Mouse (Mus musculus): ENCODE measurements at regions not wholly inside any gene's neighbourhood (a gene's known extent, or its start where the extent isn't known, plus 50 kb on each side); places are given as distances from the start of the nearest gene placed in this dataset.
"Not testable (repeated sequence)": the region's sequence is repeated elsewhere in the genome, so short reads cannot be mapped to it uniquely, and the experiment has no call there.

- no peak overlapping the region for H3K27ac ChIP-seq (ENCODE audit: control insufficient read depth, insufficient read depth, low read depth, low read length, poor library complexity)
- 54% methylated on average over 4 of the region's 4 CpGs for WGBS
- peak; percentile 28; the same call in 1 of the 2 replicates for TF ChIP-seq CTCF (IDR thresholded peaks at IDR 0.05; ENCODE audit: control insufficient read depth, insufficient read depth, low read length)
- TF ChIP-seq POLR2A (IDR thresholded peaks at IDR 0.05; ENCODE audit: borderline replicate concordance, control insufficient read depth, low read depth, low read length): no peak
- H3K4me1 ChIP-seq (ENCODE audit: control insufficient read depth, insufficient read depth, low read length): no peaks in the 10 kb centered on the region
- no peak overlapping the region for H3K4me3 ChIP-seq (replicated peaks; ENCODE audit: control insufficient read depth, low read depth, low read length)
Measured at GRCm38 (mm10) chr1:95397188-95397587, 83.8 kb downstream of the Fam174a start.

- WGBS: 38% methylated on average over 7 of the region's 7 CpGs
- Histone ChIP-seq H3K27ac (ENCODE audit: control insufficient read depth, insufficient read depth, low read depth, low read length, poor library complexity) (no peak overlapping the region), H3K4me1 (ENCODE audit: control insufficient read depth, insufficient read depth, low read length) (no peaks in the 10 kb centered on the region), H3K4me3 (replicated peaks; ENCODE audit: control insufficient read depth, low read depth, low read length) (no peak overlapping the region)
- TF ChIP-seq POLR2A (IDR thresholded peaks at IDR 0.05; ENCODE audit: borderline replicate concordance, control insufficient read depth, low read depth, low read length) (no peak), CTCF (IDR thresholded peaks at IDR 0.05; ENCODE audit: control insufficient read depth, insufficient read depth, low read length) (no peak)
Measured at GRCm38 (mm10) chr1:95399764-95400163, 86.3 kb downstream of the Fam174a start.

GRCm38 (mm10) chr1:95422253-95422652 is 108.8 kb downstream of the Fam174a start:
- H3K4me1 ChIP-seq (ENCODE audit: control insufficient read depth, insufficient read depth, low read length): no peaks in the 10 kb centered on the region
- H3K27ac ChIP-seq (ENCODE audit: control insufficient read depth, insufficient read depth, low read depth, low read length, poor library complexity): no peak overlapping the region
- 57% methylated on average over 1 of the region's 1 CpGs for WGBS
- no peak for TF ChIP-seq POLR2A (IDR thresholded peaks at IDR 0.05; ENCODE audit: borderline replicate concordance, control insufficient read depth, low read depth, low read length)
- TF ChIP-seq CTCF (IDR thresholded peaks at IDR 0.05; ENCODE audit: control insufficient read depth, insufficient read depth, low read length): no peak
- no peak overlapping the region for H3K4me3 ChIP-seq (replicated peaks; ENCODE audit: control insufficient read depth, low read depth, low read length)

- Histone ChIP-seq H3K4me1 (ENCODE audit: control insufficient read depth, insufficient read depth, low read length) (no peaks in the 10 kb centered on the region), H3K27ac (ENCODE audit: control insufficient read depth, insufficient read depth, low read depth, low read length, poor library complexity) (no peak overlapping the region), H3K4me3 (replicated peaks; ENCODE audit: control insufficient read depth, low read depth, low read length) (no peak overlapping the region)
- TF ChIP-seq CTCF (IDR thresholded peaks at IDR 0.05; ENCODE audit: control insufficient read depth, insufficient read depth, low read length) (no peak), POLR2A (IDR thresholded peaks at IDR 0.05; ENCODE audit: borderline replicate concordance, control insufficient read depth, low read depth, low read length) (no peak)
Measured at GRCm38 (mm10) chr1:95425420-95425819, 112.0 kb downstream of the Fam174a start.

- Histone ChIP-seq H3K4me1 (ENCODE audit: control insufficient read depth, insufficient read depth, low read length) (no peaks in the 10 kb centered on the region), H3K27ac (ENCODE audit: control insufficient read depth, insufficient read depth, low read depth, low read length, poor library complexity) (no peak overlapping the region), H3K4me3 (replicated peaks; ENCODE audit: control insufficient read depth, low read depth, low read length) (no peak overlapping the region)
- TF ChIP-seq CTCF (IDR thresholded peaks at IDR 0.05; ENCODE audit: control insufficient read depth, insufficient read depth, low read length): no peak
- TF ChIP-seq POLR2A (IDR thresholded peaks at IDR 0.05; ENCODE audit: borderline replicate concordance, control insufficient read depth, low read depth, low read length): no peak
Measured at GRCm38 (mm10) chr1:95437155-95437554, 123.7 kb downstream of the Fam174a start.

- H3K4me1 ChIP-seq (ENCODE audit: control insufficient read depth, insufficient read depth, low read length): no peaks in the 10 kb centered on the region; the same call in 1 of the 2 replicates
- H3K4me3 ChIP-seq (replicated peaks; ENCODE audit: control insufficient read depth, low read depth, low read length): no peak overlapping the region
- TF ChIP-seq POLR2A (IDR thresholded peaks at IDR 0.05; ENCODE audit: borderline replicate concordance, control insufficient read depth, low read depth, low read length) (no peak), CTCF (IDR thresholded peaks at IDR 0.05; ENCODE audit: control insufficient read depth, insufficient read depth, low read length) (no peak)
- H3K27ac ChIP-seq (ENCODE audit: control insufficient read depth, insufficient read depth, low read depth, low read length, poor library complexity): no peak overlapping the region
- WGBS: 77% methylated on average over 3 of the region's 3 CpGs
Measured at GRCm38 (mm10) chr1:95445541-95445940, 132.1 kb downstream of the Fam174a start.

- TF ChIP-seq CTCF (IDR thresholded peaks at IDR 0.05; ENCODE audit: control insufficient read depth, insufficient read depth, low read length): no peak
- TF ChIP-seq POLR2A (IDR thresholded peaks at IDR 0.05; ENCODE audit: borderline replicate concordance, control insufficient read depth, low read depth, low read length): no peak
- 39% methylated on average over 7 of the region's 7 CpGs for WGBS
- Histone ChIP-seq H3K4me3 (replicated peaks; ENCODE audit: control insufficient read depth, low read depth, low read length) (no peak overlapping the region), H3K4me1 (ENCODE audit: control insufficient read depth, insufficient read depth, low read length) (no peaks in the 10 kb centered on the region; the same call in 1 of the 2 replicates), H3K27ac (ENCODE audit: control insufficient read depth, insufficient read depth, low read depth, low read length, poor library complexity) (peak overlapping the region; percentile 43; the same call in 1 of the 2 replicates)
Measured at GRCm38 (mm10) chr1:95448962-95449558, 135.6 kb downstream of the Fam174a start.

- Histone ChIP-seq H3K4me3 (replicated peaks; ENCODE audit: control insufficient read depth, low read depth, low read length) (no peak overlapping the region), H3K27ac (ENCODE audit: control insufficient read depth, insufficient read depth, low read depth, low read length, poor library complexity) (peak overlapping the region; percentile 49), H3K4me1 (ENCODE audit: control insufficient read depth, insufficient read depth, low read length) (no peaks in the 10 kb centered on the region; the same call in 1 of the 2 replicates)
- WGBS: 2% methylated on average over 4 of the region's 4 CpGs
- TF ChIP-seq POLR2A (IDR thresholded peaks at IDR 0.05; ENCODE audit: borderline replicate concordance, control insufficient read depth, low read depth, low read length) (no peak), CTCF (IDR thresholded peaks at IDR 0.05; ENCODE audit: control insufficient read depth, insufficient read depth, low read length) (no peak)
Measured at GRCm38 (mm10) chr1:95450920-95451332, 137.5 kb downstream of the Fam174a start.

- not testable (repeated sequence) for H3K4me3 ChIP-seq (replicated peaks; ENCODE audit: control insufficient read depth, low read depth, low read length); H3K4me1 ChIP-seq (ENCODE audit: control insufficient read depth, insufficient read depth, low read length)
- WGBS: 75% methylated on average over 6 of the region's 6 CpGs
Measured at GRCm38 (mm10) chr1:95451755-95452154, 138.3 kb downstream of the Fam174a start.

More at GRCm38 (mm10) chr1:95451755-95452154, 138.3 kb downstream of the Fam174a start:
- not testable (repeated sequence) for H3K27ac ChIP-seq (ENCODE audit: control insufficient read depth, insufficient read depth, low read depth, low read length, poor library complexity)
